Mouse (Mus musculus) kidney, adult 8-10 months (tissue): ENCODE data around the gene Zgrf1.

ENCODE experiments used
- DNase-seq, 2 experiments: peaks; one replicate each; pipeline ENCODE4 v3.0.0; 2022

The Zgrf1 gene

GRCm38 (mm10) chr3:127640762-127641700 lies 87.7 kb downstream of the Zgrf1 start:
- peak; percentile 14 to 53 for DNase-seq

DNA sequence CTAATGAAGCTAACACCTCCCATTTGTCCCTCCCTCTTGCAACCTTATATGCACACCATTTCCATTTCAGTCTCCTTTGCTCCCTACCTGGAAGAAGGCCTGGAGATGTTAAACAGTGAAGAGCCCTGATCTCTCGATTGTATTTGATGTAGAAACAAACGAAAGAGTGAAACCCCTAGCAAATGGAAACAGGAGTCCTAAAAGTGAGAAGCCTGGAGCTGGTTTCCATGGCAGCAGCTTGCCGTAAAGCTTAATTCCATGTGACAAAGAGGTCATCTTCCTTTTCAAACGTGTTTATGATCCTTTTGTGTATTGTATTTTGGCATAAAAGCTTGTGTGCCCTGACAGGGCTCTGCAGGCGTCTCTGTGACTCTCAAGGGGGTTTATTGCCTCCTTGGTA lies 88.9 kb downstream of the Zgrf1 start:
- DNase-seq: no peak

DNA sequence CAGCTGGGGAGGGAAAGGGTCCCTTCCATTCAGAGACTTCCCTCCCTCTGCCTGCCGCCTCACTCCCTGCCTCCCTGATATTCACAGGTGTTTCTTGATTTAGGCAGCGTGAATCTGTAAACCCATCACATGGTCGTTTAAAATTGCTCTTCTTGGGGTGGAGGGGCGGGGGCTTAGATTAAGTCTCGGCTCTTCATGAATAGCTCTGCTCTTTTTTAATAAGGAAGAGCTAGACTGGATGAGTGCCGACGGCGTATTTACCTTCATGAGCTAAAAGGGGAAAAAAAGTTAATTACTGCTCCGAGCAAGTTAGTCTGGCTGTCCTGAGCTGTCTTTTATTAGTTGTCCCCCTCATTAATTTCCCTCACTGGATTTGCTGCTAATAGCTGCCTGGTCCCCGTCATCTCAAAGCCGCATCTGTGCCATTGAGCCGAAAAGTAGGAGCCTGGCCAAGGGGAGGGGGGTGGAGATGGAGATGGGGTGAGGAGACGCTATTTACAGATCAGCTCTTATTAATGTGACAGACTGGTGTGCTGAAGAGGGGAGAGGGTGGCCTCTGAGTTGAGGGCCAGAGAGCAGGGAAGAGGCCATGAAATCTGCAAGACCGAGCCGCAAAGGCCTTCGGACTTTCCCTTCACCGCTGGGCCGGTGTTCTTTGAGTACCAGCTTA lies 93.0 kb downstream of the Zgrf1 start:
- no peak for DNase-seq

DNA sequence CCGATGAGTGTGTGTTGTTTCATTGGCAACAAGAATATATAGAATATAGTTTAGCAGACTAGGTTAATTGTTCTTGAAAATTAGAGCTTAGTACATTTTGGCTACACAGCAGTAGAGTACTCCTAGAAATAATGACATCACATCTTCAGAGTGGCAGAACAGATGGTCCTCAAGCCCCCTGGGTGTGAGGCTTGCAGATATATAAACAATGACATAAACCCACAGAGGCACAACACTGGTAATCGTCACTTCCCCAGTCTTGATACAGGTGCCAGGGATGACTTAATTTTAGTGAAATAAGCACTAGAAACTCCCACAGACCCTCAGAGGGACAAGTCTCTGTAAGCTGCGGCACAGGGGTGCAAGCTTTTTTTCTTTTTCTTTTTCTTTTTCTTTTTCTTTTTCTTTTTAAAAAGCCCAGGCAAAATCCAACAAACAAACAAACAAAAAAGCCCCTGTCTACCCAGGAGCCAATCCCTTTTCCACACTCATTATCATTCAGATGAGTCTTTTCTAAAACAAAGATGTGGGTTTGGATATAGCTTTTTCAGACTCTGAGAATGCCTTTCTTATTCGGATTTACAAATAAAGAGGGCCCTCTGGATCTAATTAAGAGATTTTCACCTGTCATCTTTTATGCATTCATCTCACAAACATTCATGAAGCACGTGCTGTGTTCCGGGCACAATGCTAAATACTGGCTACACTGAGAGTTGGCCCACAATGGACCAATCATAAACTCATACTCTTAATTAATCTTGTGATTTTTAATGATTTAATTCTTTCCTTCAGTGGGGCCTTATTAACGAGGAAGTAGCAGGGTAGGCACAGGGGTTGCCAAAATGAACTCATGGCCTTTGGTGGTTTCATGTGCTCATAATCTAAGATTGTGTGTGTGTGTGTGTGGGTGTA lies 98.7 kb downstream of the Zgrf1 start:
- no peak for DNase-seq

- DNase-seq: no peak
These were observed 107.4 kb downstream of the Zgrf1 start for GRCm38 (mm10) chr3:127660712-127661111.

GRCm38 (mm10) chr3:127661646-127662531 lies 108.6 kb downstream of the Zgrf1 start:
- DNase-seq: no peak
